Mouse (Mus musculus) G1E (cell line): ENCODE results near the gene Arhgef18.

Experiments used
- CTCF ChIP-seq: IDR thresholded peaks from 2 replicates; pipeline ENCODE4 v1.5.1; 2012; ENCODE audit warnings: low read depth, low read length, inconsistent platforms, mixed read lengths
- TAL1 ChIP-seq: conservative IDR thresholded peaks from 2 replicates; pipeline ENCODE4 v1.6.1; 2012; ENCODE audit warnings: low read depth, low read length, inconsistent platforms, mixed read lengths

DNA sequence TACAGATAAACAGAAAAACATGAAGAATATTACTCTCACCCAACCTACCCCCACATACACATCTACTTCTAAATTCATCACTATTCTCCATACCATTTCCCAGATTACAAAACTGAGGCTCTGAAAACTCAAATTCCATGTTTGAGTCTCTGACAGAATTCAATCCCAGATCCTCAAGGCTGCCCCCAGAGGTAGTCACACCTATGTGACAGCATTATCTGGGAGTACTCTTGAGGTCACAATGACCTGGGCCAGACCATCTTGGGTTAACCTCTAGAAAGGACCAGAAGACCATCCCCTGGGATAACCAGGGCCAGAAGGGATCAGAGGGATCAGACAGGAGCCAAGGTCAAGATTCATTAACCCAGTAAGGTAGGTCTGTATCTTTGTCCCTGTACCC lies 77.8 kb downstream of the Arhgef18 start, which contains the start of gene Tex45:
- TF ChIP-seq CTCF (no peak), TAL1 (no peak)
